Mouse (Mus musculus): Measurements from ENCODE around the gene Plscr4. TPM values are rescaled to one million over a fixed set of nuclear protein-coding genes. Genes with fewer than 3 reads are reported as not detected.
A peak's percentile ranks its signal among the peaks of the same experiment; 100 is the strongest.

Plscr4 gene
- total RNA-seq (2018; cell fraction: chromatin; rRNA removed), result 10 to 100 TPM in 10 of 26 experiments, 1 to 10 TPM in 16; 1.9 to 19.1 (median 7.7) TPM
- total RNA-seq (2018; cell fraction: cytosol; rRNA removed), result 1 to 10 TPM; 2.6 to 8.7 (median 5.3) TPM
- 10 to 100 TPM in 11 of 26 experiments, 1 to 10 TPM in 15; 2.4 to 24.0 (median 8.3) TPM for total RNA-seq (2018; cell fraction: nucleus; rRNA removed)
- 6.0 to 8.2 TPM (median 7.9 TPM) in 3 replicates for polyA plus RNA-seq (2018)

DNA sequence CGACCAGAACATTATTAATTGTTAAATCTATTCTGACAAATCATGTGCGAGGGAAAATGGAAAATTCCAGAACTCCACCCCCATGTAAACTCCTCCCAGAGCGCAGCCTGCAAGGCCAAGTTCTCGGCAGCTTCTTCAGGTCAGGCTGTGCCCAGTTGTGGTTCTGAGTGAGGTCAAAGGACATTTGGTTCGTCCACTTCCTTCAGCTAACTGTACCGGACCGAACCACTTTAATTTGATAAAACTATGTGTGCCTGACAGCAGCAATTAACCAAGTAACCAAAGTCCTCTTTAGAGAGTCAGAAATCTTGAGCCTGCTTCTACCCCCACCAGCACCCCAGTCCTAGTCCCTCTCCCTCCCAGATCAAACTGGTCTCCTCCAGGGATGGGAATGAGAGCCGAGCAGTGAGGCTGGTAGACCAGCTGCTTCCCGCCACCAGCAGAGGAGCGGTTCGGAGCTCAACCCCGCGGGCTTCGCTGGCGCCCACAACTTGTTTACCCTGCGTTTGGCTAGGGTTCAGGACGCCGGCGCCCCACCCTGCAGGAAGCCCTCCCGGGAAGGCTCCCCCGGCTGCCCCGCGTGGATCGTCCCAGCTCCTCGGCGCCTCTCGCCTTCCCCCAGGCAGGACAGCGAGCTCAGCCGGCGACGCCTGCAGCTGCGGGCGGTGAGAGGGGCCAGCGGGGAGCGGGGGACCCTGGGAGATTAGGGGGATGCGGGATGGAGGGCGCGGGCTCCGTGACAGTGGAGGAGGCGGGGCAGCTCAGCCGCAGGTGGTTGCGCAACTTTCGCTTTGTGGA is at the start of gene Plscr4:
TSS of gene Plscr4 (plus strand) at position 113 of the 798 bp plus-strand sequence.
- 4% methylated on average over 41 of the region's 43 CpGs for WGBS (ENCODE audit: missing documents)
- Histone ChIP-seq H3K36me3 (ENCODE audit: inconsistent target) (no peaks in the 10 kb centered on the region), H3K4me3 (ENCODE audit: inconsistent target) (peak within 1 kb of the TSS; percentile 56), H3K27ac (peak within 1 kb of the TSS; percentile 79), H3K79me2 (ENCODE audit: inconsistent target) (no peaks in the 10 kb centered on the region)

DNA sequence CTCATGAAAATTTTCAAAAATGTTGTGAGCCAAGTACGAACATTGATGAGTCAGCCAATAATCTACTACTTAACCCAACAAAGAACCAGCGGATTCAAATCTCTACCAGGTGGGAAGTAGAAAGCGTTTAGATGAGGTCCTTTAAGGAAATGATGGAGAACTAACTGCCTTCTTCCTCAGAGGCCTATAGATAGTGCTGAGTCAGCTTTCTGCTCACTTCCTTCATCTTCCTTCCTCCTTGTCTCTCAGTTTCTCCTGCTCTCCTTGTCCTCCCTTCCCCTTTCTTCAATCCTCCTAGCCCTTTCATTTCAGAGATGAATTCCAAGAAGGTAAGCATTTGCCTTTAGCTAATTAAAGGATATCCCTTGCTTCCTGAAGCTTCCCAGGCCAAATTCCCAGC is 46.9 kb upstream of the Plscr4 start:
- Histone ChIP-seq H3K79me2 (ENCODE audit: inconsistent target) (no peaks in the 10 kb centered on the region), H3K4me3 (ENCODE audit: inconsistent target) (no peak overlapping the region), H3K36me3 (ENCODE audit: inconsistent target) (no peaks in the 10 kb centered on the region), H3K27ac (no peak overlapping the region)
- WGBS (ENCODE audit: missing documents), result 84% methylated on average over 3 of the region's 3 CpGs

DNA sequence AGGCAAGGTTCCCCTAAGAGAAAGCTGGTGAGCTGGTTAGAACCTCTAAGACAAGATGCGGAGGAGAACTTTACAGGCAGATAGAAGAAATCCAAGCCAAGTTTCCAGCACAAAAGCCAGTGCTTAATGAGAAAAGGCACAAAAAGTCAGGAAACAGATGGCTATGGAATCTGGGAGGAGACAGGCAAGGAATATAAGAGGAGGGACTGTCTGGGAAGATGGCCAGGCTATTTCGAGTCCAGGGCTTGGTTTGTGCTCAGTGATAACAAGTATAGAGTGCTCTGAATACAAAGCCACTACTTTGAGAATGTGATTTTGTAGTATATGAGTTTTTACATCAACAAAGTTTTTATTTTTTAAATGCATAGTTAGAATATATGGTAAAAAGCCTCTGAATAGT is 45.1 kb upstream of the Plscr4 start:
- H3K4me3 ChIP-seq (ENCODE audit: inconsistent target), result no peak overlapping the region
- WGBS (ENCODE audit: missing documents), result 100% methylated on average over 2 of the region's 2 CpGs
- H3K79me2 ChIP-seq (ENCODE audit: inconsistent target), result no peaks in the 10 kb centered on the region
- no peaks in the 10 kb centered on the region for H3K36me3 ChIP-seq (ENCODE audit: inconsistent target)
- no peak overlapping the region for H3K27ac ChIP-seq

DNA sequence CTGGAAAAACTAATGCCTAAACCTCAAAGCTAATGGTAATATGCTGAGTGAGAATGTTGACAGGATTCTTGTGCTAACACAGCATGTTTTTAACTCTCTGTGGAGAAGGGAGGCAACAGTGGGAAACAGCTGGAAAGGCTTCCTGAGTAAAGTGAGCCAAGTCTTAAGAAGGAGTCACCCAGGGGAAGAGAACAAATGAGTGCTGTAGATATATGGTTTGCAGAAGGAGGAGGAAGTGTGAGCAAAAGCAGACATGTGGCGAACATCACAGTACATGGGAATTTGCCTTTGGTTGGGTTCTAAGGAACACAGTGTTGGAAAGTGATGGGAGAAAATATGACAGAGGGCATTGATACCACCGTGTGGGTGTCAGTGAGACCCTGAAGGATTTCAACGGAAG is 43.5 kb upstream of the Plscr4 start:
- H3K27ac ChIP-seq, result no peak overlapping the region
- H3K4me3 ChIP-seq (ENCODE audit: inconsistent target), result no peak overlapping the region
- H3K79me2 ChIP-seq (ENCODE audit: inconsistent target), result no peaks in the 10 kb centered on the region
- no peaks in the 10 kb centered on the region for H3K36me3 ChIP-seq (ENCODE audit: inconsistent target)
- WGBS (ENCODE audit: missing documents), result 88% methylated on average over 3 of the region's 3 CpGs

DNA sequence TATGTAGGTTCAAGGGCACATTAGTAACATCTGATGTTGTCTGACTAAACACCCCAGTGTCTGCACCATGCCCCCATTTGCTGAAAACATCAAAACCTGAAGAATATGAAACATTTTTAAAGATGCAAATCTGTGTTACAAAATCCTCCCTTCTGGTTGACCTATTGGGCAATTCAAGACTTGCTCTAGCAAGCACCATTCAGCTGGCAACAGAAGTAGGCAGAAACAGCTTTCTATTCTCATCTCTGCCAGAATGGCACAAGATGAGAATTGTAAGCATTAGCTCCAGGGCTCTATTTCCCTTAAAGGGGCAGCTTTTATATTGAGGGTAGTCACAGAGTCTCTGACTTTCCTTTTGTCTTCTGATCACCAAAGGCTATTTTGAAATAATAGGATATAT is 19.4 kb upstream of the Plscr4 start:
- Histone ChIP-seq H3K79me2 (ENCODE audit: inconsistent target) (no peaks in the 10 kb centered on the region), H3K27ac (peak overlapping the region; percentile 92), H3K4me3 (ENCODE audit: inconsistent target) (no peak overlapping the region), H3K36me3 (ENCODE audit: inconsistent target) (no peaks in the 10 kb centered on the region)

DNA sequence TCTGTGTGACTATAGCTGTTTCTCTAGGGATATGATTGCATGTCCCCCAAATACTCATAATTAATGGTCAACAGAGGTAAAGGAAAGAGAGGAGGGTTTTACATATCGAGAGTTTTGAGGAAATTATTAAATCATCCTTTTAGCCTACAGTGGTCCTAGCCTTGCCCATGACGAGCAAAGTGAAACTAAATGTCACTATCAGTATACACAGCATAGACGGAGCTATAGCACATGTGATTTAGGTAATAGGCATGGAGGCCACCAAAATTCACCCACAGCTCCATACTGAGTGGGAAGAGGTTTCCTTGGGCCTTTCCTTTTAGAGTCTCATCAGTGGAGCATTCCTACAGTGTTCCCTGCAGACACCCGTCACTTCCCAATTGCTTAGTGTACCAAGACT is 15.7 kb upstream of the Plscr4 start:
- no peak overlapping the region for H3K27ac ChIP-seq
- H3K4me3 ChIP-seq (ENCODE audit: inconsistent target), result no peak overlapping the region
- no peaks in the 10 kb centered on the region for H3K36me3 ChIP-seq (ENCODE audit: inconsistent target)
- 59% methylated on average over 4 of the region's 4 CpGs for WGBS (ENCODE audit: missing documents)
- H3K79me2 ChIP-seq (ENCODE audit: inconsistent target), result no peaks in the 10 kb centered on the region

DNA sequence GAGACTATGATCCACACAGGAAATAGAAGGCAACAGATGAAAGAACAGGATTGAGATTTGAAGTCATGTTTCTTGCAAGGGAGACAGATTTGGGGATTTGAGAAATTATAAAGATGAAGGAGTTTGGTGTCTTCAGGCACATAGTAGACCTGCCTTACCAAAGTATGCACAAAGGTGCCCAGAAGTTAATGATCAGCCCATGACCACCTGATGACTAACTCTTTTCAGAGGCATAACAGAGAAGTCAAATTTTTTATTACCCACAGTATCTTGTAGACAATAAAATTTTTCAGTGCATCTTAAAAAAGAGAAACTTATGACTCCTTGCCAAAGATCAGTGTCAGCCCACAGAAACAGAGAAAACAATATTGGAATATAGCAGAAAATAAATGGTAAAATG is 12.6 kb upstream of the Plscr4 start:
- Histone ChIP-seq H3K79me2 (ENCODE audit: inconsistent target) (no peaks in the 10 kb centered on the region), H3K27ac (no peak overlapping the region), H3K36me3 (ENCODE audit: inconsistent target) (no peaks in the 10 kb centered on the region), H3K4me3 (ENCODE audit: inconsistent target) (no peak overlapping the region)

DNA sequence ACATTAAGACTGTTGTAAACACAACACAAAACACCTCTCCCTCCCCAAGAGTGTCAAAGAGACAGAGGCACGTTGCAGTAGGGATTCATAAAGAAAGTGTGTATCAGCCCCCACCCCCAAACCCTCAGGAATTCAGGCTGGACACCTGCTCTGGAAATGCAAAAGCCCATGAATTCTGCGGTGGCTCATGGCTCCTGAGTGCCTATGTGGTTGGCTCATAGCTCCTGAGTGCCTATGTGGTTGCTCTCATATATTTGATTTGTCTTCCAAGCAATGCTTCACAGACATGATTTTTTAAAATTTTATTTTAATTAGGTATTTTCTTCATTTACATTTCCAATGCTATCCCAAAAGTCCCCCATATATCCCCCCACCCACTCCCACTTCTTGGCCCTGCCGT is 568 bp upstream of the Plscr4 start:
- no peak overlapping the region for H3K4me3 ChIP-seq (ENCODE audit: inconsistent target)
- 94% methylated on average over 2 of the region's 3 CpGs for WGBS (ENCODE audit: missing documents)
- H3K79me2 ChIP-seq (ENCODE audit: inconsistent target), result no peaks in the 10 kb centered on the region
- H3K27ac ChIP-seq, result no peak overlapping the region
- no peaks in the 10 kb centered on the region for H3K36me3 ChIP-seq (ENCODE audit: inconsistent target)

DNA sequence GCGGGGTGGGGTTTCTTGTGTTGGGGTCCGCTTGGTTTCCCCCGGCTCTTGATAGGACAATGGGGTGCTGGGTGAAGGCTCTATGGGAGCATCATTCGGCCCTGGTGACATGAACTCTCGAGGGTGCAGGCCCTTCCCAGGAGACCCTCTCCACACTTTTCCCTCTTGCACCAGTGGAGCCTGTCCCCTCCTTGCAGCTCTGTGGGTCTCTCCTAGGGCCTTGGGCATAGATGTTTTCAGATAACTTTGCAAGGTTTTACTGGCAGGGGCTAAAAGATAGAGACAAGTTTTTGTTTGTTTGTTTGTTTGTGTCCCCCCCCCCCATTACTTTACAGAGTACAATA is 858 bp downstream of the Plscr4 start:
- H3K79me2 ChIP-seq (ENCODE audit: inconsistent target), result no peaks in the 10 kb centered on the region
- H3K4me3 ChIP-seq (ENCODE audit: inconsistent target), result peak overlapping the region; percentile 56
- H3K36me3 ChIP-seq (ENCODE audit: inconsistent target), result no peaks in the 10 kb centered on the region
- H3K27ac ChIP-seq, result peak overlapping the region; percentile 79
- 6% methylated on average over 5 of the region's 5 CpGs for WGBS (ENCODE audit: missing documents)

DNA sequence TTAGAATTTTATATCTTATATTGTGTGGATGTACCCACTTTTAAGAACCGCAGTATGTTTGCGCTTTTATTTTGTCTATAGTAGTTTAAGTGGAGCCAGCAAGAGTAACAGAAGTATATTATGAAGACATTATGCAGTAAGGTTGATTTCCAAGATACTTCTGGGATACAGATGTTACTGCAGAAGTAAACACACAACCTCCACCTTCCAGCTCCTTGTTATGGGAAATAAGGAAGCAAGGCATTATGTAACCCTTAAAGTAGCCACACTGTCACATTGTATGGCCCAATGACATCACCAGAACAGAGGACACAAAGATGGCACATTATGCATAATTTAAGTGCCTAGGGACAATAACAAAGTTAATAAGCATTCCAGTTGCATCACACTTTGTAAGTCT is 1.2 kb downstream of the Plscr4 start:
- 60% methylated on average over 2 of the region's 2 CpGs for whole genome bisulfite sequencing (ENCODE audit: missing documents)
- H3K36me3 ChIP-seq (ENCODE audit: inconsistent target), result no peaks in the 10 kb centered on the region
- H3K27ac ChIP-seq, result peak overlapping the region; percentile 79
- H3K4me3 ChIP-seq (ENCODE audit: inconsistent target), result peak overlapping the region; percentile 56
- H3K79me2 ChIP-seq (ENCODE audit: inconsistent target), result no peaks in the 10 kb centered on the region

DNA sequence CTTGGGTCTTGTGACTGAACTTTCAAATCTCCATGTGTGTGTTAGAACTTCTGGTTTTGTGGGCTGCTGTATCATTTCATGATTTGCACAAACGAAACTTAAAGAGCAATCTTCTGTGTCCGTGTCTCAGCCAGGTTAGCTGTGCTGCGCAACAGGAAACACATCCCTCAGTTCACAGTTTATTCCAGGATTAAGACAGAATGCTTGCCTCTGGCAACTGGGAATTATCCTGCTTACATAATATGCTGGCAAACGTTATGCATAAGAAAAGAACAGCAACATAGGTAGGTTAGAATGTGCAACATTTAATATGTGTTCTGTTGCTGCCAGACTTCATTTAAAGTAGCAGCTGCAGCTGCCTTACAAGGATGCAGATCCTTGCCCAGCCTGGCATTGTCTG is 10.6 kb downstream of the Plscr4 start:
- H3K27ac ChIP-seq, result no peak overlapping the region
- no peaks in the 10 kb centered on the region for H3K79me2 ChIP-seq (ENCODE audit: inconsistent target)
- no peak overlapping the region for H3K4me3 ChIP-seq (ENCODE audit: inconsistent target)
- WGBS (ENCODE audit: missing documents), result 63% methylated on average over 4 of the region's 4 CpGs
- H3K36me3 ChIP-seq (ENCODE audit: inconsistent target), result no peaks in the 10 kb centered on the region

DNA sequence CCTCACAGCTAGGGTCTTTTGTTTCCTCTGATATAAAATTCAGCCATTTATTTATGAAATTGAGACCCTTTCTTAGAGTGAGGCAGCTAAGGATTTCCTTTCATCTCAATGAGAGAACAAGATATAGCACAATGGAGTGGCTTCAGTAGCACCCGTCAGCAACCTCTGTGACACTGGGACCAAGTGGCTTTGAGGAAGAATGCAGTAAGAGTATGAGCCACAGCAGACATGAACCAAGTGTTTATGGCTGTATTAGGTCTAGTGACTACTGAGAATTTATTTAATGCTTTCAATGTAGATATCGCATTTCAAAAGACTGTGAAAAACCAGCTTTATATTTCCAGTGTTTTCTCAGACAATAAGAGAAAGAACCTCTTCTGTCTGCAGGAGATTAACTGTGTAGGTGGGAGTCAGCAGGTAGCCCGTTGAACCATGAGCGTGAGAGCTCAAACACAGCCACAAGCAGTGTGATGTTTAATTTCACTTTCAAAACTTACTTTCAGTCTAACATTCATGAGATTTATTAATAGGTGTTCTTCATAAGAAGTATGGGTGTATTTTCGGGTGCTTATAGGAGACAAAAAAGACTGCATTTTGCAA is 15.2 kb downstream of the Plscr4 start:
- no peak overlapping the region for H3K27ac ChIP-seq
- no peaks in the 10 kb centered on the region for H3K36me3 ChIP-seq (ENCODE audit: inconsistent target)
- H3K79me2 ChIP-seq (ENCODE audit: inconsistent target), result no peaks in the 10 kb centered on the region
- 92% methylated on average over 5 of the region's 5 CpGs for WGBS (ENCODE audit: missing documents)
- H3K4me3 ChIP-seq (ENCODE audit: inconsistent target), result no peak overlapping the region

DNA sequence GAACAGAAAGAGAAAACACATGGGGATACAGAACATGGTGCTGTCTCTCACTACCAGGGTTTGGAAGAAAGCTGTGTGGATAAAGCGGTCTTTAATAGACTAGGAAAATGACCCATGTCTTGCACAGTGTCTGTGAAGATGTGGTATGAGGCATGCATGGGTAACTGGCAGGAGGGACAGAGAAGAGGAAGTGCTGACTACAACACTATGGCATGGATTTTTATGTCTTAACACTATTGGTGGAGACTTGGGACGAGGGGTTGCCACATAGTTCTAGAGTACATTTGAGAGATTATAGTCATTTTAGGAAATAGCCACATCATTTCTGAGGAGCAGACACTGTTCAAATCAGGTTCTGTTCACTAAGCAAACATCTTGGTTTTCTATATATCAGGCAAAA is 16.0 kb downstream of the Plscr4 start:
- Histone ChIP-seq H3K79me2 (ENCODE audit: inconsistent target) (no peaks in the 10 kb centered on the region), H3K4me3 (ENCODE audit: inconsistent target) (no peak overlapping the region), H3K36me3 (ENCODE audit: inconsistent target) (no peaks in the 10 kb centered on the region), H3K27ac (no peak overlapping the region)
- 56% methylated on average over 2 of the region's 2 CpGs for whole genome bisulfite sequencing (ENCODE audit: missing documents)

DNA sequence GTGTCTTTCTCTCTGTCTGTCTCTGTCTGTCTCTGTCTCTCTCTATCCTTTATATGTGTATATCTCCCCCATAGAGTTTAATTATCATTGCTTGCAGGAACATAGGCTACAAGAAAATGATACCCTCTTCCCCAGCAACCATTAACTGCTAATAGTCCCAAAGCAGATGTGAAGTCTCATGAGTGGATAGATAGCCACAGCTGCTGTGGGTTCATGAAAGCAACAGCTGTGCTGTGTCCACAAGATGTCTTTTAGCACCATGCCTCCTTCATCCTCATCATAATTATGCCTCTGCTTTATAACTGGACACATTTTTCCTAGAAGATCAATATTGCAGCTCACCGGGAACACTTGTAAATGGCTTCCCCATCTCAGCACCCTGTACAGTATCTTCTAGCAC is 17.1 kb downstream of the Plscr4 start:
- H3K4me3 ChIP-seq (ENCODE audit: inconsistent target), result no peak overlapping the region
- no peaks in the 10 kb centered on the region for H3K79me2 ChIP-seq (ENCODE audit: inconsistent target)
- H3K27ac ChIP-seq, result no peak overlapping the region
- H3K36me3 ChIP-seq (ENCODE audit: inconsistent target), result no peaks in the 10 kb centered on the region
- 100% methylated on average over 1 of the region's 1 CpGs for WGBS (ENCODE audit: missing documents)

DNA sequence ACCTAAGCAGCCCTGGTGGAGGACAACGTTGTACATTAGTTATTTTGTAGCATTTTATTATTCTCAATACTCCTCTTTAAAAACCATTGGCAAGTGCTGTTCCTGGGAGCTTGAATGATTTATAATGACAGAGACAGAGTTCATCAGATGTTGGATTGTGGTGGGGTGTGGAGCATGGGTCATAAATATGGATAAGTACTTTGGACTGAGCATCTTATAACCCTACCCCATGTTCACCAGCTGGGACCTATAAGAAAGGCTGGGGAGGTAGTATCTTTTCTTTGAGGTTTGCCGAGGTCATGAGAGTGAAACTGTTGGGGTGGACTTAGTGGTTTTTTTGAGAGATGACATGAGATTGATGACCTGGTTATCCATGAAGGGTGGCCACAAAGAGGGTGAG is 24.5 kb downstream of the Plscr4 start:
- WGBS (ENCODE audit: missing documents), result 100% methylated on average over 2 of the region's 2 CpGs
- no peaks in the 10 kb centered on the region for H3K36me3 ChIP-seq (ENCODE audit: inconsistent target)
- H3K27ac ChIP-seq, result no peak overlapping the region
- no peak overlapping the region for H3K4me3 ChIP-seq (ENCODE audit: inconsistent target)
- H3K79me2 ChIP-seq (ENCODE audit: inconsistent target), result no peaks in the 10 kb centered on the region
